Mouse (Mus musculus): ENCODE measurements at regions not wholly inside any gene's neighbourhood (a gene's known extent, or its start where the extent isn't known, plus 50 kb on each side); places are given as distances from the start of the nearest gene placed in this dataset.

DNA sequence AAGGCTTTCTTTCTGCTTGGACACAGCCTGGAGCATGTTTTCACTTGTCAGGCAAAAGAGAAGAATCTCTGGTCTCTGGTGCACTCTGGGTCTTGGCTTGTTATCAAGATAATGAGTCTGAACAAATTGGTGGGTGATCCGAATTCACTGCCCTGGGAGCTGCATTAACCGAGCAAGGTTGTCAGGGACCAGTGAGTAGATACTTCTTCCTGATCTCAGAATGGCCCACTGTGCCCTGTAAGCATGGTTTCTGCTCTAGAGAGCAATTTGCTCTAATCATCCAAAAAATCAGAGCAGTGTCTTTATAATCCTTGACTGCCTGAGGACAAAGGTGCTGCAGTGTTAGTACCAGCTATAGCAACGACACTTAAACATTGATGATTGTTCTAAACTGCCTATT, 97.2 kb upstream of the 1500015O10Rik start:
- Histone ChIP-seq H3K9ac (replicated peaks; ENCODE audit: low read length) (no peak overlapping the region), H3K27me3 (ENCODE audit: control insufficient read depth, insufficient read depth, low read length) (no peaks in the 10 kb centered on the region), H3K4me3 (ENCODE audit: low read depth, low read length) (no peak overlapping the region), H3K4me1 (ENCODE audit: control insufficient read depth, insufficient read depth, low read length) (no peaks in the 10 kb centered on the region), H3K4me2 (ENCODE audit: low read depth, low read length) (no peak overlapping the region), H3K27ac (replicated peaks; ENCODE audit: low read depth, low read length) (no peak overlapping the region), H3K36me3 (replicated peaks; ENCODE audit: control insufficient read depth, insufficient read depth, low read depth, low read length) (no peaks in the 10 kb centered on the region), H3K9me3 (replicated peaks; ENCODE audit: control insufficient read depth, low read length) (no peaks in the 10 kb centered on the region)
- DNase-seq (ENCODE audit: low spot score) (no peak), ATAC-seq (replicated peaks; ENCODE audit: insufficient number of reproducible peaks, low FRiP score, low TSS enrichment, low read depth) (no peak)
- WGBS = 56% methylated on average over 3 of the region's 3 CpGs

GRCm38 (mm10) chr1:43635718-43636117, 94.7 kb upstream of the 1500015O10Rik start:
- DNase-seq (ENCODE audit: low spot score) = peak; percentile 7
- 77% methylated on average over 3 of the region's 3 CpGs for WGBS
- no peaks in the 10 kb centered on the region for H3K36me3 ChIP-seq (replicated peaks; ENCODE audit: control insufficient read depth, insufficient read depth, low read depth, low read length)
- no peak overlapping the region for H3K9ac ChIP-seq (replicated peaks; ENCODE audit: low read length)
- no peak overlapping the region for H3K4me3 ChIP-seq (ENCODE audit: low read depth, low read length)
- H3K4me1 ChIP-seq (ENCODE audit: control insufficient read depth, insufficient read depth, low read length) = no peaks in the 10 kb centered on the region
- H3K4me2 ChIP-seq (ENCODE audit: low read depth, low read length) = no peak overlapping the region
- H3K9me3 ChIP-seq (replicated peaks; ENCODE audit: control insufficient read depth, low read length) = no peaks in the 10 kb centered on the region
- no peaks in the 10 kb centered on the region for H3K27me3 ChIP-seq (ENCODE audit: control insufficient read depth, insufficient read depth, low read length)
- no peak overlapping the region for H3K27ac ChIP-seq (replicated peaks; ENCODE audit: low read depth, low read length)
- ATAC-seq (replicated peaks; ENCODE audit: insufficient number of reproducible peaks, low FRiP score, low TSS enrichment, low read depth) = no peak

DNA sequence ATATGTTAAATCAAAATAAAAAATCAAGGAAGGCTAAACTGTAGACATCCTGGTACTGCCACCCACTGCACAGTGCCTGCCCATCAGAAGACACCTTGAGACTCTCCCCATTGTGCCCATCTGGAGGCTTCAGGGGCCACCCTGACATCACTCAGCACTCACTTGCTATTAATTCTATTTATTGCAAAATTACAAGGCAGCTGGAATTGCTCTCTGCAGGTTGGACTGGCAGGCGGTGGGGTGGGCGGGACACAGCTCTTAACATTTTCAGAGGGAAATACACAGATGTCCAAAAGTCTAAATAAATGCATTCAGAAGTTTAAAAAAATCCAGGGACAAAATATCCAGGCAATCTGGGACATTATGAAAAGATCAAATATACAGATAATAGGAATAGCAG, 92.4 kb upstream of the 1500015O10Rik start:
- 93% methylated on average over 2 of the region's 2 CpGs for WGBS
- DNase-seq (ENCODE audit: low spot score) (no peak), ATAC-seq (replicated peaks; ENCODE audit: insufficient number of reproducible peaks, low FRiP score, low TSS enrichment, low read depth) (no peak)
- Histone ChIP-seq H3K4me3 (ENCODE audit: low read depth, low read length) (no peak overlapping the region), H3K4me2 (ENCODE audit: low read depth, low read length) (no peak overlapping the region), H3K9me3 (replicated peaks; ENCODE audit: control insufficient read depth, low read length) (no peaks in the 10 kb centered on the region), H3K9ac (replicated peaks; ENCODE audit: low read length) (no peak overlapping the region), H3K27me3 (ENCODE audit: control insufficient read depth, insufficient read depth, low read length) (no peaks in the 10 kb centered on the region), H3K36me3 (replicated peaks; ENCODE audit: control insufficient read depth, insufficient read depth, low read depth, low read length) (no peaks in the 10 kb centered on the region), H3K27ac (replicated peaks; ENCODE audit: low read depth, low read length) (no peak overlapping the region), H3K4me1 (ENCODE audit: control insufficient read depth, insufficient read depth, low read length) (no peaks in the 10 kb centered on the region)

- 39% methylated on average over 2 of the region's 2 CpGs for WGBS
- peak; percentile 26 for DNase-seq (ENCODE audit: low spot score)
- no peaks in the 10 kb centered on the region for H3K36me3 ChIP-seq (replicated peaks; ENCODE audit: control insufficient read depth, insufficient read depth, low read depth, low read length)
Observed at GRCm38 (mm10) chr1:43672031-43672430, 58.4 kb upstream of the 1500015O10Rik start.

More at GRCm38 (mm10) chr1:43672031-43672430, 58.4 kb upstream of the 1500015O10Rik start:
- no peak overlapping the region for H3K4me2 ChIP-seq (ENCODE audit: low read depth, low read length)
- H3K9me3 ChIP-seq (replicated peaks; ENCODE audit: control insufficient read depth, low read length) = no peaks in the 10 kb centered on the region
- no peaks in the 10 kb centered on the region; the same call in 1 of the 2 replicates for H3K4me1 ChIP-seq (ENCODE audit: control insufficient read depth, insufficient read depth, low read length)
- no peak overlapping the region for H3K9ac ChIP-seq (replicated peaks; ENCODE audit: low read length)
- no peaks in the 10 kb centered on the region for H3K27me3 ChIP-seq (ENCODE audit: control insufficient read depth, insufficient read depth, low read length)
- no peak for ATAC-seq (replicated peaks; ENCODE audit: insufficient number of reproducible peaks, low FRiP score, low TSS enrichment, low read depth)
- no peak overlapping the region for H3K4me3 ChIP-seq (ENCODE audit: low read depth, low read length)
- no peak overlapping the region for H3K27ac ChIP-seq (replicated peaks; ENCODE audit: low read depth, low read length)
